Mouse (Mus musculus) spleen, adult 12 weeks (tissue): ENCODE data around the gene Gstp1.
"Not testable (repeated sequence)": the region's sequence is repeated elsewhere in the genome, so short reads cannot be mapped to it uniquely, and the experiment has no call there.

Experiments used
- DNase-seq: peaks from one replicate; pipeline ENCODE4 v3.0.0; 2022; ENCODE audit warnings: low spot score

Gene Gstp1

DNA sequence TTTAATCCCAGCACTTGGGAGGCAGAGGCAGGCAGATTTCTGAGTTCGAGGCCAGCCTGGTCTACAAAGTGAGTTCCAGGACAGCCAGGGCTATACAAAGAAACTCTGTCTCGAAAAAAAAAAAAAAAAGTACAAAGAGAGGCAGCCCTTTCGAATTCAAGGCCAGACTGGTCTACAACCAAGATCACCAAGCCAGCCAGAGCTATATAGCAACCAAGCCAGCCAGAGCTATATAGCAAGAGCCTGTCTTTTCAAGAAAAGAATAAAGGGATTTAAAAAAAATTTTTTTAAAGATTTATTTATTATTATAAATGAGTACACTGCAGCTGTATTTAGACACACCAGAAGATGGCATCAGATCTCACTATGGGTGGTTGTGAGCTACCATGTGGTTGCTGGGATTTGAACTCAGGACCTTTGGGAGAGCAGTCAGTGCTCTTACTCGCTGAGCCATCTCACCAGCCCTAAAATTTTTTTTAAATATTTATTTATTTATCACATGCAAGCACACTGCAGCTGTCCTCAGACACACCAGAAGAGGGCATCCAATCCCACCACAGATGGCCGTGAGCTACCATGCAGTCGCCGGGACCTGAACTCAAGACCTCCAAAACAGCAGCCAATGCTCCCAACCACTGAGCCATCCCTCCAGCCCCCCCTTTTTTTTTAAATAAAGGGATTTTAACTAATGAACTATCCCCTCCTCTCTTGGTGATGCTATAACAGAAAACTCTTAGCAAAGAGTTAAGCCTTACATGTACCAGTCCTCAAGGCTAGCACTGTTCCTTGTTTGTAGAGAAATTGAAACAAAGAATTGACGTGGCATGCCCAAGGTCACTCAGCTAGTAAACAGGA is 22.5 kb upstream of the Gstp1 start:
- DNase-seq, result not testable (repeated sequence)

DNA sequence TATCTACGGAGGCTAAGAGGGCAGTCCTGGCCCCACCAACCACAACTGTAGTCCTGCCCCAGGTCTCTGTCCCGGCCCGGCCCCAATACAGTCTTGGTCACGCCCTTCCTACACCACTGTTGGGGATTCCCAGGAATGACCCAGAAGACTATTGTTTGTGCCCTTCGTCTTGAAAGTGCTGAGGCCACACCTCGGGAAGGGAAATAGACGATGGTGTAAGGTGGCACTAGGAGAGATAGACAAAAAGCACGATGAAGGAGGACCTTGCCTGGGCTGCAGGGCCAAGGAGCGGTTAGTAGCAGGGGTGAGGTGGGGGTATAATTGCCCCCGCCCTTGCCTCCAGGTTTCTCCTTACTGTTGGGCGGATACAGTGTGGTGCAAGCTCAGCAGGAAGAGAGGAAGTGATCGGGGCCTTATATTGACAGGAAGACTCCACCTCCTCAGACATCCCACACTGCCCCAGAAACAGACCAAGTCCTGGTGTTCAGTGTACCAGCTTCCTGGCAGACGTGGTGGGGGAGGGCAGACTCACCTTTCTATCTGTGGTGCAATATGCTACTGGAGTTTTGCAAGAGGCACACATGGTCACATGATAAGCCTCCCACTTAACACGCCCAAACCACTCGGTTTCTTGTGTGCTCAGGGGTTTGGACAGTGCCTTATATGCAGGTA is 21.4 kb upstream of the Gstp1 start, which contains the start of gene Gstp3:
Gene Gstp3, minus strand, starts transcription at position 501 of the 672 bp plus-strand sequence.
- DNase-seq, result peak; percentile 57

DNA sequence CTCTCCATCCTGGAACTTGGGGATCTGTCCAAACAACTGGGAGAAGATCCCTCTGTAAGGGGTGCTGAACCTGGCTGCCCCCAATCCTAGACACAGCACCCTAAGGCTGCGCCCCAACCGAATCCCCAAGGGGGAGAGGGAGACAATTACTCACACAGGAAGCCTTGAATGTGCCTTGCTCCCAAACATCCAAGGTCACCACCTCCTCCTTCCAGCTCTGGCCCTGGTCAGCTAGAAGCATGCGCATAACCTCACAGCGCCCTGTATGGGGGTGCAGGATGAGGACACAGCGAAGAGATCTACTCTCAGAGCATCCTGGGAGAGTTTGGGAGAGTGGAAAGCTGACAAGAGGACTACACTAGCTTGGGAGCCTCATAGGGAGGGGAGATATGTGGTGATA is 20.8 kb upstream of the Gstp1 start:
- no peak for DNase-seq

DNA sequence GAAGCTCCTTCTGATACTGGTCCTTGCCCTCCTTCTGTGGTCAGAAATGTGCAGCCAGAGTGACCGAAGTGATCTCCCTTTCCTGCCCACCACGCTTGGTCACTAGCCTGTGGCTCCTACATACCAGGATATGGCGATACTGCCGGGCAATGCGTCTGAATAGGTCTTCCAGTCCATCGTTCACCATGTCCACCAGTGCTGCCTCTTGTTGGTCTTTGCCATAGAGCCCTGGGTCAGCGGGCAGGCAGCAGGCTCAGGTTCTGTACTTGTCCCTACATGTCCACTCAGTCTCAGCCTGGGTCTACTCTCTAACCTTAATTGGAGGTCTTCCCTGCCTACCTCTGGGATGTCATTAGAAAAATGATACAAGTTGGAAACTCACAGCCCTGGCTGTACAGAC is 20.2 kb upstream of the Gstp1 start:
- no peak for DNase-seq

DNA sequence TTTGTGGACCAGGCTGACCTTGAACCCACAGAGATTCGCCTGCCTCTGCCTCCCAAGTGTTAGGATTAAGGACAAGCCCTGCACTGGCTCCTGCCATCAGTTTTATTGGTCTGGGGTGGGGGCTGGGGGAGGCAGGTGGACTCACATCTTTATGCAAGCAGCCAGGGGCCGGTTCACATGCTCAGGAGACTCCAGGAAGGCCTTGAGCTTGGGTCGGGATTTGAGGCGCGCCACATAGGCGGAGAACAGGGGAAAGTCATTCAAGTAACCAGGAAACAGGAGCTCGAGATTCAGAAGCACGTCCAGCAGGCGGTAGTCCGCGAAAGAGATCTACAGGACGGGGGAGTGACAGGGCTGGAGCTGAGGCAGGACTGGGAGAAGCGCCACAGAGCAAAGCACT is 19.6 kb upstream of the Gstp1 start:
- DNase-seq, result no peak

DNA sequence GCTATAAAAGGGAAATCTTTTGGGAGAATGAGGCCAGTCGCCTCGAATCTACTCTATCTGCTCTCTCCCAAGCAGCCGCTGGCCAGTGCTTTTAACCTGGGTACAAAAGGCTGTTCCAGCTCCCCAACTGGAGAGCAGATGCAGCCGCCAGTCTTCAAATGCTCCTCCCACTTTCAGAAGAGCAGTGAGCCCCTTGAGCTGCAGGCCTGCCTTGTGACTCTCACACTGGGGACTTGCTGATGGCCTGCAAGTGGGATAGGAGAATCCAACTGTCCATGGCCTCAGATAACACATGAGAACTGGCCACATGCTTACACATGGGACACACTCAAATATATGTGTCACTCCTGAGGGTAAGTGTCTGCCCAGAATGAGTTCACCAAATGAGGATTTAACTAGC is 18.9 kb upstream of the Gstp1 start:
- no peak for DNase-seq

DNA sequence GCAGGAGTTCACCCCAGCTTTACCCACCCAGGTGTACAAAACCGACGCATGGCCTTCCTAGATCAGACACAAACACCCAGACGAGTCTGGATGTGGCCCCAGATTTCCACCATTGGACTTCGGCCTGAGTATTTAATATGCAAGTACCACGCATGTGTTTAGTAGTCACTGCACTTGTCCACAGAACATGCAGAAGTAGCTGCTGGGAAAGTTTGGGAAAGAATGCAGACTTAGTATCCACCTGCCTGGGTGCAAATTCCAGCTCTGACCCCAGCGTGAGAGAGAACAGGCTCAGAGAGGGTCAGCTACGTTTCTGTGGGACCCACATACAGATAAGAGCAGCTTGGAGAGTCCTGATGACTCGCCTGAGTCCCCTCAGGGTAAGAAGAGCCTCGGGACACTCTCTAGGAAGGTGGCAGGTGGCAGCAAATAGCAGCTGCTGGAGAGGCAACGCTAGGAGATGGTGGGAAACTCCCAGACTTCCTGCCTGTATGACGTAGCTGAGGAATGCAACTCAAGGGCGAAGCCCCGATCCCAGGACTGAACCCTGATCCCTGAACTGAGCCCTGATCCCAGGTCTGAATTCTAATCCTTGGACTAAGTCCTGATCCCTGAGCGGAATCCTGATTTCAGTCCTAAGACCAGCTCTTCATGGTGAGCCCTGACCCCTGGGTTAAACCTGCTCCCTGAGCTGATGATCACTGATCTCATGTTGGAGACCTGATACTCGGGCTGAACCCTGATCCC is 18.3 kb upstream of the Gstp1 start:
- no peak for DNase-seq

DNA sequence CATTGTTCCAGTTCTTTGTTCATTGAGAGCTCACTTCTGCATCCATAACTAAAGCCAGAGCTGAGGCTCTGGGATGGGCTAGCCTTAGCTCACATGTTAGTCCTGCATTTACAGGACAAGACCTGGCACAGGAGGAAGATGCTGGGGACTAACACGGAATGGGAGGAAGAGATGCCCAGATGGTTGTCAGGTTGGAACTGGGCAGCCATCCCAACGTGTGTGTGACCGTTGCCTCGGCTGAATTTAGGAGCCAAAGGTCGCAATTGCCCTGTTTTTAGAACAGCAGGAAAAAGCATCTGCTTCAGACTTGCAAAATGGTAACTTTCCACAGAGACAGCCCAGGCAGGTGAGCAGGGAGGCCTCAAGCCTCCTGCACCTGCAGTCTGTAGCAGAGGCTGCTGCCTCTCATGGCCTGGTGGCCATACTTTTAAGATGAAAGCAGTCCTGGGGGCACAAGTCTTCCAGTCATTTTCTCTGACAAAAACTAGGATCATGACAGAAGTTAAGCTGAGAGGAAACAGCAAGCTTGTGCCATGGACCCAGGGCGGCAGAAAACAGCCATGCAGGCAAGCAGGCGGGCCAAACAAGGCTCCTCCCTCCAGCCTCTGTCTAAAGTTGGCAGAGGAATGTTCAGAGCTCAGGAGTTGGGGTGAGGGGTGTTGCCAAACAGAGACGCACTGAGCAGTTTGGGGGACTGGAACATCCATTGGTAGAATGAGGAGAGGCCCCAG is 17.6 kb upstream of the Gstp1 start:
- DNase-seq, result no peak

DNA sequence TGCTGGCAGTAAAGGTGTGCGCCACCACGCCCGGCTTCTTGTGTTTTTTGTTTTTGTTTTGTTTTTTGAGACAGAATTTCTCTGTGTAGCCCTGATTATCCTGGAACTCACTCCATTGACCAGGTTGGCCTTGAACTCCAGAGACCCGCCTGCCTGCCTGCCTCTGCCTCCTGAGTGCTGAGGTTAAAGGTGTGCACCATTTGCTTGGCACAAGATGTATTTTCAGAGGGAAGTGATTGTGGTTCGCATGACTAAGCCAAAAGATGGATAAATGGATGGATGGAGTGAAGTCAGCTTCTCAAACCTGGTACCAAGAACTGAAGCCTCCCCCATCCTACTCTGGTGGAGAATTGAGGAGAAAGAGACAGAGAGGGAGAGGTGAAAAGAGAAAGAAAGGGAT is 16.8 kb upstream of the Gstp1 start:
- no peak for DNase-seq

DNA sequence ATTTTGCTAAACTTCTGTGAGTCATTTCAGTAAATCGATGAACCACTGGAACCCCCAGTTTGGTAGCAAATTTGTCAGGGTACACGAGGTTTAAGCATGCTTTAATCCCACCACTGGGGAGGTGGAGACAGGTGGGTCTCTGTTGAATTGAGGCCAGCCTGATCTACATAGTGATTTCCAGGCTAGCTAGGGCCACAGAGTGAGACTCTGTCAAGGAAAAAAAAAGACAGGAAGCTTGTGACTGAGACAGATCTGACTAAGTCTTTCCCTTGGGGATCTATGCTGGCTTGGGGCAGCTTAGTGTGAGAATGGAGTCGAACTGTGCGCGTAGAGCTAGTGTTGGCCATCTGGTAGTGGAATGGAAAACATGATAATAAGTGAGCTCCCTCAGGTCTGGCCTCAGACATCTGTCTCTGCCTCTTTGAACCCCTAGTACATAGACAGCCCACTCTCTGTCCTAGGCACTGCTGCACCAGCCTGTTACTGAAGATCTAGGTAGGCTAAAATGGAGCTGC is 14.8 kb upstream of the Gstp1 start:
- no peak for DNase-seq

DNA sequence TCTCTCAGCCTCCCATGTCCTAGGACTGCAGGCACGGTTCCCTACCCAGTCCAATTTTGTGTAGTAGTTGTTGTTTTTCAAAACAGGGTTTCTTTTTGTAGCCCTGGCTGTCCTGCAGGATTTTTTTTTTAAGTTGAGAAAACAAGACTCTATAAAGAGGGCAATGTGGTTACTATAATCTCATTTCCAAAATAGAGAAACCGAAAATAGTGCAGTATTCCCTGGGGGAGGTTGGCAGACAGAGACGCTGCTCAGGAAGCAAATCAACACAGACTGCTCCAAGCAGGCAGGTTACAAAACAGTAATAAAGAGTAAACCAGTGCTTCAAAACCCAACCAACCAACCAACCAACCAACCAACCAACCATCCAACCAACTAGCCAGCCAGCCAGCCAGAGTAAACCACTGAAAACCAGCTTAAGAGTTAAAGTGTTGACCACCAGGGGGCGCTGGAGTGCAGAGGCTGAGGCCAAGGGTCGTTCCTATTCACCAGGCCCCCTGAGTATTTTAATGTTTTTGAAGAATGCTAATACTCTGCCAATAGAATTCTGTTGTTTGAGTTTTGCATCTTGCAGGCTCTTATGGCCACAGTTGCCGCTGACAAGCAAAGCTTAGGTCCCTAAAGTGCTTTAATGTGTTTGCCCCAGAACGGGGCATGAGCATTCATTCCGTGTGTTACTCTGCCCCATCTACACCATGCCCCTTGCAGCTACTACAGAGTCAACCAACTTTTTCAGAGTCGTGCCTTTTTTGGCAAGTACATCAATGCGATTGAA is 14.1 kb upstream of the Gstp1 start:
- DNase-seq, result peak; percentile 58

DNA sequence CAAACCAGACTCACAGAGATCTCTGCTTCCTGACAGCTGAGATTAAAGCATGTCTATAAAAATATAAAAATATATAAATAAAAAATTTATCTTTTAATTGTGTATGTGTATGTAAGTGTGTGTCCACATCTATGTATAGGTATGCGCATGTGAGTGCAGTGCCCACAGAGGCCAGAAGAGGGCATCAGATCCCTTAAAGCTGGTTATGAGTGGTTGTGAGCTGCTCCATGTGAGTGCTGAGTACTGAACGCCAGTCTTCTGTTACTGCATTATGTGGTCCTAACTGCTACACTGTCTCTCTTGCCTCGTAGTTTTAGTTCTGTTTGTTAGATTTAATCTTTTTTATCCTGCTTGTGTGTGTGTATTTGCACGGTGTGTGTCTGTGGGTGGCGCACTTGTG is 13.2 kb upstream of the Gstp1 start:
- DNase-seq, result no peak

DNA sequence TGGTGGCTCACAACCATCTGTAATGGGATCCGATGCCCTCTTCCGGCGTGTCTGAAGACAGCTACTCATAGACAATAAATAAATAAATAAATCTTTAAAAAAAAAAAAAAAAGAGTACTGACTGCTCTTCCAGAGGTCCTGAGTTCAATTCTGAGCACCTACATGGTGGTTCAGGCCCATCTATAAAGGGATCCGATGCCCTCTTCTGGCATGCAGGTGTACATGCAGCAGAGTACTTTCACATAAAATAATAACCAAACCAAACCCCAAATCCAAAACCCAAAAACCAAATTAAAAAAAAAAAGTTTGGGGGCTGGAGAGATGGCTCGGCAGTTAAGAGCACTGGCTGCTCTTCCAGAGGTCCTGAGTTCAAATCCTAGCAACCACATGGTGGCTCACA is 11.3 kb upstream of the Gstp1 start:
- not testable (repeated sequence) for DNase-seq

DNA sequence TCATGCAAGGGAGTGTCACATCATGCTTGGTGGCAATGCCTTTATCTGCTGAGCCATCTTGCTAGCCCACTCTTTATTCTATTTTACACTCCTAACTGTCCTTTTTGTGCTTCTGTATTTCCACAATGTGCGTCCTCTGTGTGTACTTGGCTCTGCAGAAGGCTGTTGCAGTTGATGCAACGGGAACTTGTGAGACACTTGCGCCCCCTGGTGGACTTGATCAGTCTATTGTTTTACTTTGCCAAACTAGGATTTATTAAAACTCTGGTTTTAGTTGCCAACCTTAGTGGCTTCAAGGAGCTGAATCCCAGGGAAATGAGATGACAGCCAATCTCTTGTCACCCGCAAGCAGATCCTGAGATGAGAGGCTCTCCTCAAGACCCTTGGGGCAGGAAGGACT is 10.1 kb upstream of the Gstp1 start:
- DNase-seq, result peak; percentile 77

DNA sequence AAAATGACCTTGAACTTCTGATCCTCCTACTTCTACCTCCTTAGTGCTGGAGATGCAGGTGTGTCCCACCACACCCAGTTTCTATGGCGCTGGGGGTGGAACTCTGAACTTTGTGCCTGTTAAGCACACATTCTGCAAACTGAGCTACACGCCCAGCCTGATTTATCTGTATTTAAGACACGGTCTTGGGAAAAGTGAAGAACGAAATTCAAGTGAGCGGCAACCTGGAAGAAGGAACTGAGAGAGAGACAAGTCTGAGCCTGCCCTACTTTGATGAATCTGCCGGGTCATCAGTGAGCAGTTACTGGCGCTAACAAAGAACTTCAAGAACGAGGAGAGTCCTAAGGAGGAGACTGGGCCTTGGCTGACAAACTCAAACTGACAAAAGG is 9.1 kb upstream of the Gstp1 start:
- peak; percentile 57 for DNase-seq

DNA sequence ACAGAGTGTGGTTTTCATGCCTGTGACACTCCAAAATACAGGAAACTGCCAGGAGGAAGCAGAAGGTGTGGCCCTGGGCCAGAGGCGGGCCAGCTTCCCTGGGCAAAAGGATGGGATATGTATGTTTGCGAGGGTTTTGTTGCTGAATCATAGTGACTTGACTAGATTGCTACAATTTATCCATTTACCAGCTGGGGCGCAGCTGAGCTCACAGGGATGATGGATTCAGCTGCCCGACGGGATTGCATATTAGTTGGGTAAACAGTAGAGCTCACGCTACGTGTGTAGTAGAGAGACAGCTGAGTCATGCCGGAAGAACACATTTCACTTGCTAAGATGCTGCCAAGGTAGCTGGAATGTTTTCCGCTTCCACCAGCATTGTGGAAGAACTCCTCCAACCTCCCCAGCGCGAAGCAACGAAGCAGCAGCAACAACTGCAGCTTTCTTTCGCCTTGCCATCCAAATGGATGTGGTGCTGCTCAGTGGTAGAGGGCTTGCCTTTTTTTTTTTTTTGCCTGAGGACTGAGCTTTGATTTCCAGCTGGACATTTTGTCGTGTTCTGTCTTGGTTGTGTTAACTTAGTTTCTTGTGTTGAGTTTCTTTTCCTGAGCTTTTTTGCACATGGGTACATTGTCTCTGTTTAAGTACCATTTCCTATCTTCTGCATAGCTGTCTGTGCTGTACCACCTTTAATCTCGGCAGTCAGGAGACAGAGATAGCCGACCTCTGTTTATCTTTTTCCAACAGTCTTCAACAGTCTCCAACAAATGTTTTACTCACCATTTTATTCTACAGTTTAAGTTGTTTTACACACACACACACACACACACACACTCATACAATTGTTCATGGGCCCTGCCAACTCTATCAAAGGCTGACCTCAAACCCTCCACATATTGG is 8.4 kb upstream of the Gstp1 start, which contains the start of gene Gstp2:
Gene Gstp2, minus strand, starts transcription at position 58 of the 900 bp plus-strand sequence.
- DNase-seq, result peak; percentile 59

DNA sequence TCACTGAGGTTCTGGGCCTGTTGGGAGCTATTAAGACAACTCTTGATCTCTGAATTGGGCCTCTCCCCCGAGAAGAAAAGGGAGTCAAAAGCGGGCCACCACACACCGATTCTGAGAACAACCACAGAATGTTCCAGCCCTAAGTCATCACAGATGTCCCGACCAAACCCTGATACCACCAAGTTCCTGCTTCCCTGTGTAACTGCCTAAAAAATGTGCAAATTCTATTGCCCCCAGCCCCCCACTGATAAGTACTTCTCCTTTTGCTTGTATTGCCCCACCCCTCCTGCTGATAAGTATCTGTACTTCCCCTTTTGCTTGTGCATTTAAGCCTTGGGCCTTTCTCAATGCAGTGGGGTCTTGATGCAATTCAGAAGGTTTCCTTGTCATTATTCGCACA is 6.3 kb upstream of the Gstp1 start:
- DNase-seq, result not testable (repeated sequence)

DNA sequence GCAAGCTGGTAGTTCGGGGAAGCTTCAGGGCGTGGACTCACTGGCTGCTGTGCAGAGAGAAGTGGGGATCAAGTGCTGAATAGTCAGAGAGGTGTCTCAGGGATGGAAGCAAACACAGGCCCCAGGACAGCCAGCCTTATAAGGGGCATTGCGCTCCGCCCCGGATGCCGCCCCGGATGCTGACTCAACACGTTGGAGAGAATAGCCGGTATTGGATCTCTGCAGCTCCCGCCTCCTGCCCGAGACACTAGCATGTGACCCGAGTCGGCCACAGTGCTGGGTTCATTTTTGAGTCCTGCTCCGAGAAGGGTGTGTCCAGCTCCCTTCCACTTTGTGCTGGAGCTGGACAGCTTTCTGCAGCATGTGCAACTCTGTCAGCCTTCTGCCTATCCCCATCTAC is 4.3 kb upstream of the Gstp1 start:
- DNase-seq, result no peak

DNA sequence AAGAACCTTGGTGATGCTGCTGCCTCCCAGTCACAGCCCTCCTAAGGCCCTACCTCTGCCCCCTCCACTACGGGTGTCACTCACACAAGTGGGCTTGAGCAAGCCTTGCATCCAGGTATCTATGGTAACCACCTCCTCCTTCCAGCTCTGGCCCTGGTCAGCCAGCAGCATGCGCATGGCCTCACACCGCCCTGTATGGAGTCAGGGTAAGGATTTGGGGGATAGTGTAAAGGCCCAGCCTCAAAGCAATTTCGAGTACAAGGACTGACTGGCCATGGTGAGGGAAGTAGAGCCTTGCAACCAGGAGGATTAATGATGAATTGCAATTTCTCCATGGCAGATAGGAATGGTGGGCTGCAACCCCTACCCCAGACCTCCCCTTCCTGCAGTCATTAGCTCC is 3.7 kb upstream of the Gstp1 start:
- DNase-seq, result not testable (repeated sequence)

DNA sequence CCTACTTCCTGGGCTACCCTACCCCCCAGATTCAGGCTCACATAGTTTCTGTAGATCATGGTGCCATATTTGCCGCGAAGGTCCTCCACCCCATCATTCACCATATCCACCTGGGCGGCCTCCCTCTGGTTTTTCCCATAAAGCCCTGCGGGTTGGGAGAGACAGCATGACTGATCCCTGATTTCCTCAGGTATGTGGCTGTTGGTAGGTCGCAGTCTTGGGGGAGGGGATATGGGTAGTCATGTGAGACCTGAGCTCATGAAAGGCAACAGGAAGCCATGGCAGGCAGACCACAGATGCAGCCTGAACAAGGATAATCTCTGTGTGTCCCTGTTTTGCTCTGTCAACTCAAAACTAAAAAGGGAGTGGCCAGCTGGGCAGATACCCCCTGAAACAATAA is 3.2 kb upstream of the Gstp1 start:
- not testable (repeated sequence) for DNase-seq
